Mouse (Mus musculus): Measurements from ENCODE around the gene Zfp709.
"Not testable (repeated sequence)": the region's sequence is repeated elsewhere in the genome, so short reads cannot be mapped to it uniquely, and the experiment has no call there.

DNA sequence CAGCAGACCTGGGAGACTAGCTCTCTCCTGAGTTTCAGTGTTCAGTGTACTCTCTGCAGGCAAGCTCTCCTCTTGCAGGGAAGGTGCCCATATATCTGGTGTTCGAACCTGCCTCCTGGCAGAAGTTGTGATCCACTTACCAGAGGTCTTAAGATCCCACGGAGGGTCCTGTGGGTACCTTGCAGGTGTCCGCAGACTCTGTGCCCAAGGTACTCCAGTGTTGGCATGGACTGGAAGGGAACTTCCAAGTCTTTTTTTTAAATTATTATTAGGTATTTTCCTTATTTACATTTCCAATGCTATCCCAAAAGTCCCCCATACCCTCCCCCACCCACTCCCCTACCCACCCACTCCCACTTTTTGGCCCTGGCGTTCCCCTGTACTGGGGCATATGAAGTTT is 43.6 kb upstream of the Zfp709 start:
- TF ChIP-seq CTCF (conservative IDR thresholded peaks at IDR 0.05; ENCODE audit: insufficient read depth, insufficient read length, low read depth, low read length); POLR2A (IDR thresholded peaks at IDR 0.05; ENCODE audit: low read depth, low read length): not testable (repeated sequence)

Measured in kidney, adult 2 months (tissue).